Mouse (Mus musculus): ENCODE measurements at regions not wholly inside any gene's neighbourhood (a gene's known extent, or its start where the extent isn't known, plus 50 kb on each side); places are given as distances from the start of the nearest gene placed in this dataset.

DNA sequence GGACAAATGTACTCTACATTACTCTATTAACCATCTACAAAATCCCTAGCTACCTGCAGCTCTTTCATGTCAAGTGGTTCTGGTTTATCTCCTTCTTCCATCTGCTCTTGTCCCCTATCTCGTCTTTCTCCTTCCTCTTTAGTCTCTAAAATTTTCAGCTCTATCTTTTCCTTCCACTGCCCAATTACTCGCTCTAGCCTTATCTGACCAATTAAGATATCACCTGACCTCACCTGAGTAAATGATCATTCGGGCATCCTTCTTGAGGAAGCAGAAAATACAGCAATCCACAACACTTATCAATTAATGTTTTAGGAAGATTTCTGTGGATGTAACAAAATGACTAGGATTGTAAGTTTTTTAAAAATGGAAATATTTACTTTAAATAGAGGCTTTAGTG lies 500.3 kb upstream of the Pcdh17 start:
- Histone ChIP-seq H3K36me3 (ENCODE audit: control insufficient read depth in 1 of 2, insufficient read depth in 2 of 2, low read length in 2 of 2) (peaks cover 0 to 3% of the 10 kb centered on the region in 2 experiments; a peak in 2 of 4 replicates), H3K27me3 (ENCODE audit: control insufficient read depth in 1 of 2, insufficient read depth in 2 of 2, low read length in 2 of 2) (no peaks in the 10 kb centered on the region), H3K4me3 (ENCODE audit: control insufficient read depth in 1 of 2, insufficient read depth in 1 of 2, low read depth in 2 of 2, low read length in 2 of 2) (no peak overlapping the region), H3K27ac (ENCODE audit: control insufficient read depth, low read depth, low read length) (no peak overlapping the region), H3K9me3 (replicated peaks; ENCODE audit: insufficient read depth, low read length) (no peaks in the 10 kb centered on the region), H3K79me2 (ENCODE audit: control insufficient read depth, insufficient read depth, low read length, poor library complexity) (no peaks in the 10 kb centered on the region), H3K4me1 (ENCODE audit: control insufficient read depth in 1 of 2, insufficient read depth in 2 of 2, low read length in 2 of 2) (no peaks in the 10 kb centered on the region; a peak in 1 of 4 replicates), H3K9ac (ENCODE audit: control insufficient read depth, low read depth, low read length, poor library complexity, severe bottlenecking) (no peak overlapping the region)
- TF ChIP-seq E2F4 (IDR thresholded peaks at IDR 0.05; ENCODE audit: borderline replicate concordance, low read depth, low read length) (no peak), NELFE (IDR thresholded peaks at IDR 0.05; ENCODE audit: low read depth, low read length) (no peak), USF1 (IDR thresholded peaks at IDR 0.05; ENCODE audit: low read depth, low read length) (peak; percentile 51; the same call in 1 of the 2 replicates), EP300 (IDR thresholded peaks at IDR 0.05; ENCODE audit: low read depth in 1 of 2, low read length in 2 of 2) (peak in 1 of 2 experiments; percentile 27; a peak in 1 of 4 replicates), TAL1 (IDR thresholded peaks at IDR 0.05; ENCODE audit: low read length) (no peak), MEF2A (IDR thresholded peaks at IDR 0.05; ENCODE audit: extremely low read depth, insufficient replicate concordance, low read depth, low read length, poor library complexity, severe bottlenecking) (no peak), CHD2 (IDR thresholded peaks at IDR 0.05; ENCODE audit: low read length) (no peak), POLR2AphosphoS2 (IDR thresholded peaks at IDR 0.05; ENCODE audit: low read length) (no peak), RAD21 (IDR thresholded peaks at IDR 0.05; ENCODE audit: low read depth, low read length) (no peak), ZMIZ1 (IDR thresholded peaks at IDR 0.05; ENCODE audit: low read depth, low read length) (no peak), TCF12 (IDR thresholded peaks at IDR 0.05; ENCODE audit: low read depth, low read length) (peak; percentile 33; the same call in 1 of the 2 replicates), MYC (IDR thresholded peaks at IDR 0.05; ENCODE audit: low read depth, low read length) (no peak), SMC3 (IDR thresholded peaks at IDR 0.05; ENCODE audit: low read depth, low read length) (no peak), GABPA (IDR thresholded peaks at IDR 0.05; ENCODE audit: low read depth, low read length) (no peak), GATA1 (IDR thresholded peaks at IDR 0.05; ENCODE audit: low read depth, low read length) (0 out of 2 replicates have a peak, but pooled peaks have one; percentile 51), ZNF384 (IDR thresholded peaks at IDR 0.05; ENCODE audit: low read depth, low read length) (no peak), UBTF (IDR thresholded peaks at IDR 0.05; ENCODE audit: borderline replicate concordance, insufficient read depth, low read depth, low read length) (no peak)
- DNase-seq (ENCODE audit: low read depth, low spot score): peak; percentile 6

DNA sequence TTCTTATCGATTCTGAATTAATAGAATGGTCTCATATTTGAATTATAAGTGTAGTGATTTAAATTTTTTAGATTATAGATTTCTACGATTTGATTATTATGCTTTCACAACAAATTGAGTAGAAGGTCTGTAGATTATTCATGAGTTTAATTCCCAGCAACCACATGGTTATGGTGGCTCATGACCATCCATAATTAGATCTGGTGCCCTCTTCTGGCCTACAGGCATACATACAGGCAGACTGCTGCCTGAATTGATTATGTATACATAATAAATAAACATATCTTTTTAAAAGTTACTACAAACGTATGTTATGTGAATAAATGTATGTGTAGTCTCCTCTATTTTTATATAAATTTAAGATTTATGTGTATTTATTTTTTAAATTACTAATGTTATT lies 499.2 kb upstream of the Pcdh17 start:
- peak; percentile 59 for DNase-seq (ENCODE audit: low read depth, low spot score)
- TF ChIP-seq BHLHE40 (IDR thresholded peaks at IDR 0.05; ENCODE audit: borderline replicate concordance, low read depth, low read length): no peak
- peak; percentile 70 for TF ChIP-seq RAD21 (IDR thresholded peaks at IDR 0.05; ENCODE audit: low read depth, low read length)
- no peak for TF ChIP-seq TAL1 (IDR thresholded peaks at IDR 0.05; ENCODE audit: low read length)
- TF ChIP-seq MYC (IDR thresholded peaks at IDR 0.05; ENCODE audit: low read depth, low read length): peak; percentile 82; the same call in 1 of the 2 replicates
- peak; percentile 72 for TF ChIP-seq SMC3 (IDR thresholded peaks at IDR 0.05; ENCODE audit: low read depth, low read length)
- no peak for TF ChIP-seq MYB (IDR thresholded peaks at IDR 0.05; ENCODE audit: low read depth, low read length)
- TF ChIP-seq CTCF (IDR thresholded peaks at IDR 0.05 in 2 of 3, conservative IDR thresholded peaks at IDR 0.05 in 1 of 3; ENCODE audit: control insufficient read depth in 1 of 3, insufficient read depth in 1 of 3, low read depth in 2 of 3, low read length in 3 of 3, poor library complexity in 1 of 3, severe bottlenecking in 1 of 3): peak; percentile 8 to 58 (median 43); a peak in 3 of 6 replicates
- peak; percentile 5; the same call in 1 of the 2 replicates for TF ChIP-seq USF1 (IDR thresholded peaks at IDR 0.05; ENCODE audit: low read depth, low read length)
- no peak for TF ChIP-seq ZKSCAN1 (IDR thresholded peaks at IDR 0.05; ENCODE audit: low read depth, low read length)
- peak; percentile 61 for TF ChIP-seq ZC3H11A (IDR thresholded peaks at IDR 0.05; ENCODE audit: low read depth, low read length)
- no peak for TF ChIP-seq ZMIZ1 (IDR thresholded peaks at IDR 0.05; ENCODE audit: low read depth, low read length)
- no peak for TF ChIP-seq MAZ (IDR thresholded peaks at IDR 0.05; ENCODE audit: low read depth, low read length)
- TF ChIP-seq E2F4 (IDR thresholded peaks at IDR 0.05; ENCODE audit: borderline replicate concordance, low read depth, low read length): no peak
- TF ChIP-seq ZNF384 (IDR thresholded peaks at IDR 0.05; ENCODE audit: low read depth, low read length): no peak
- no peak for TF ChIP-seq MXI1 (IDR thresholded peaks at IDR 0.05; ENCODE audit: low read depth, low read length)
- TF ChIP-seq NRF1 (IDR thresholded peaks at IDR 0.05; ENCODE audit: insufficient read depth, low read depth, low read length, poor library complexity, severe bottlenecking): no peak
- TF ChIP-seq EP300 (IDR thresholded peaks at IDR 0.05; ENCODE audit: low read depth in 1 of 2, low read length in 2 of 2): no peak
- TF ChIP-seq GABPA (IDR thresholded peaks at IDR 0.05; ENCODE audit: low read depth, low read length): no peak
- no peak for TF ChIP-seq MAX (IDR thresholded peaks at IDR 0.05; ENCODE audit: low read length)
- no peak for TF ChIP-seq ELF1 (IDR thresholded peaks at IDR 0.05; ENCODE audit: low read depth, low read length)
- TF ChIP-seq USF2 (IDR thresholded peaks at IDR 0.05; ENCODE audit: borderline replicate concordance in 1 of 2, insufficient read depth in 1 of 2, low read depth in 1 of 2, low read length in 2 of 2): no peak
- TF ChIP-seq RCOR1 (IDR thresholded peaks at IDR 0.05; ENCODE audit: low read depth, low read length): no peak

More for the DNA sequence above, 499.2 kb upstream of the Pcdh17 start:
- Histone ChIP-seq H3K27ac (ENCODE audit: control insufficient read depth, low read depth, low read length) (no peak overlapping the region), H3K9ac (ENCODE audit: control insufficient read depth, low read depth, low read length, poor library complexity, severe bottlenecking) (no peak overlapping the region), H3K9me3 (replicated peaks; ENCODE audit: insufficient read depth, low read length) (no peaks in the 10 kb centered on the region), H3K79me2 (ENCODE audit: control insufficient read depth, insufficient read depth, low read length, poor library complexity) (no peaks in the 10 kb centered on the region), H3K27me3 (ENCODE audit: control insufficient read depth in 1 of 2, insufficient read depth in 2 of 2, low read length in 2 of 2) (no peaks in the 10 kb centered on the region), H3K36me3 (ENCODE audit: control insufficient read depth in 1 of 2, insufficient read depth in 2 of 2, low read length in 2 of 2) (peaks cover 0 to 3% of the 10 kb centered on the region in 2 experiments; a peak in 2 of 4 replicates), H3K4me1 (ENCODE audit: control insufficient read depth in 1 of 2, insufficient read depth in 2 of 2, low read length in 2 of 2) (no peaks in the 10 kb centered on the region; a peak in 1 of 4 replicates), H3K4me3 (ENCODE audit: control insufficient read depth in 1 of 2, insufficient read depth in 1 of 2, low read depth in 2 of 2, low read length in 2 of 2) (no peak overlapping the region)
